Mouse (Mus musculus) limb, embryonic 12.5 days (tissue): ENCODE results near the gene Krtcap3. TPM values are rescaled to one million over a fixed set of nuclear protein-coding genes. Genes with fewer than 3 reads are reported as not detected.
A peak's percentile ranks its signal among the peaks of the same experiment; 100 is the strongest.

Experiments used
- ATAC-seq: fragments of 200-750 bp; cut with Nextera tagmentation; 2 replicates; pipeline ENCODE4 v1.8.0; 2017; ENCODE audit warnings: low read depth, moderate TSS enrichment; ENCODE audit not compliant: insufficient number of reproducible peaks, insufficient read depth, low FRiP score, low TSS enrichment
- H3K27ac ChIP-seq: fragments of 300-500 bp; sonication (generic); 2 replicates; pipeline ENCODE4 v1.5.1; 2016; ENCODE audit warnings: mild to moderate bottlenecking, moderate library complexity
- H3K27me3 ChIP-seq: fragments of 300-500 bp; sonication (generic); 2 replicates; pipeline ENCODE4 v1.6.1; 2016; ENCODE audit warnings: mild to moderate bottlenecking, moderate library complexity
- H3K36me3 ChIP-seq: fragments of 300-500 bp; sonication (generic); 2 replicates; pipeline ENCODE4 v1.6.1; 2016; ENCODE audit warnings: mild to moderate bottlenecking, moderate library complexity
- H3K4me1 ChIP-seq: fragments of 300-500 bp; sonication (generic); replicated peaks from 2 replicates; pipeline ENCODE4 v1.6.1; 2016
- H3K4me2 ChIP-seq: fragments of 300-500 bp; sonication (generic); 2 replicates; pipeline ENCODE4 v1.6.1; 2016; ENCODE audit warnings: mild to moderate bottlenecking, moderate library complexity
- H3K4me3 ChIP-seq: fragments of 300-500 bp; sonication (generic); replicated peaks from 2 replicates; pipeline ENCODE4 v1.5.1; 2016; ENCODE audit warnings: mild to moderate bottlenecking
- H3K9ac ChIP-seq: fragments of 300-500 bp; sonication (generic); replicated peaks from 2 replicates; pipeline ENCODE4 v1.6.1; 2016; ENCODE audit warnings: mild to moderate bottlenecking, moderate library complexity
- H3K9me3 ChIP-seq: fragments of 300-500 bp; sonication (generic); 2 replicates; pipeline ENCODE4 v1.6.1; 2016; ENCODE audit warnings: mild to moderate bottlenecking, moderate library complexity
- WGBS: fragments of 180-500 bp; shearing (Covaris S2); methylation state at CpG from one replicate; pipeline ENCODE4 v1.1.7; 2016; 5-methylcytosine and 5-hydroxymethylcytosine counted together
- polyA plus RNA-seq: library from polyadenylated mRNA; unstranded; fragments of >200 nt; fragmentation: Nextera tagmentation; extraction: Ambion mirVana; gene quantifications from 2 replicates; pipeline ENCODE4 v1.2.1, GENCODE M21; 2016

Gene Krtcap3
- polyA plus RNA-seq, 1 experiment from 2014 or later, result 24.4 TPM

GRCm38 (mm10) chr5:31288225-31288624 lies 36.7 kb downstream of the Krtcap3 start:
- Histone ChIP-seq H3K27ac (no peak overlapping the region), H3K9me3 (no peaks in the 10 kb centered on the region), H3K4me3 (no peak overlapping the region), H3K4me2 (no peak overlapping the region), H3K27me3 (no peaks in the 10 kb centered on the region), H3K4me1 (peaks cover 14% of the 10 kb centered on the region), H3K9ac (no peak overlapping the region), H3K36me3 (peaks cover 51% of the 10 kb centered on the region)
- 74% methylated on average over 4 of the region's 4 CpGs for WGBS
- ATAC-seq, result no peak

- 80% methylated on average over 3 of the region's 3 CpGs for whole genome bisulfite sequencing
- no peak for ATAC-seq
- Histone ChIP-seq H3K9me3 (no peaks in the 10 kb centered on the region), H3K4me3 (no peak overlapping the region), H3K4me1 (peaks cover 14% of the 10 kb centered on the region), H3K9ac (no peak overlapping the region), H3K4me2 (no peak overlapping the region), H3K36me3 (peaks cover 51% of the 10 kb centered on the region), H3K27me3 (no peaks in the 10 kb centered on the region), H3K27ac (no peak overlapping the region)
Measured at GRCm38 (mm10) chr5:31288655-31289054, 37.2 kb downstream of the Krtcap3 start.

GRCm38 (mm10) chr5:31289626-31290230 lies 38.2 kb downstream of the Krtcap3 start:
- Histone ChIP-seq H3K27ac (no peak overlapping the region), H3K4me3 (peak overlapping the region; percentile 55; the same call in 1 of the 2 replicates), H3K36me3 (peaks cover 49% of the 10 kb centered on the region), H3K4me1 (peaks cover 23% of the 10 kb centered on the region), H3K4me2 (peak overlapping the region; percentile 80), H3K9ac (no peak overlapping the region), H3K27me3 (no peaks in the 10 kb centered on the region), H3K9me3 (no peaks in the 10 kb centered on the region)
- ATAC-seq, result no peak
- 82% methylated on average over 3 of the region's 3 CpGs for WGBS

- Histone ChIP-seq H3K36me3 (peaks cover 39% of the 10 kb centered on the region), H3K4me3 (peak within 1 kb of the TSS; percentile 55), H3K9me3 (no peaks in the 10 kb centered on the region), H3K4me1 (peaks cover 28% of the 10 kb centered on the region), H3K27ac (peak within 1 kb of the TSS; percentile 86), H3K4me2 (peak within 1 kb of the TSS; percentile 80), H3K9ac (peak within 1 kb of the TSS; percentile 59), H3K27me3 (no peaks in the 10 kb centered on the region)
- peak; percentile 91 for ATAC-seq
- WGBS, result 2% methylated on average over 45 of the region's 45 CpGs
Measured at GRCm38 (mm10) chr5:31290521-31291360, 39.2 kb downstream of the Krtcap3 start, which contains the start of gene Ift172. Gene Ift172 (minus strand): TSS chr5:31291116.

GRCm38 (mm10) chr5:31291361-31291688 lies 39.8 kb downstream of the Krtcap3 start:
- H3K4me2 ChIP-seq, result peak overlapping the region; percentile 80
- H3K4me3 ChIP-seq, result peak overlapping the region; percentile 55
- ATAC-seq, result no peak
- H3K27me3 ChIP-seq, result no peaks in the 10 kb centered on the region
- H3K4me1 ChIP-seq, result peaks cover 28% of the 10 kb centered on the region
- H3K27ac ChIP-seq, result peak overlapping the region; percentile 86
- peaks cover 33% of the 10 kb centered on the region for H3K36me3 ChIP-seq
- peak overlapping the region; percentile 44 for H3K9ac ChIP-seq
- no peaks in the 10 kb centered on the region for H3K9me3 ChIP-seq
- 2% methylated on average over 9 of the region's 9 CpGs for WGBS

- peak overlapping the region; percentile 76 for H3K27ac ChIP-seq
- ATAC-seq, result peak; percentile 26
- no peaks in the 10 kb centered on the region for H3K9me3 ChIP-seq
- peaks cover 9% of the 10 kb centered on the region for H3K27me3 ChIP-seq
- peaks cover 24% of the 10 kb centered on the region for H3K4me1 ChIP-seq
- H3K4me3 ChIP-seq, result peak overlapping the region; percentile 94
- 4% methylated on average over 29 of the region's 29 CpGs for WGBS
- H3K4me2 ChIP-seq, result peak overlapping the region; percentile 90
- H3K36me3 ChIP-seq, result peaks cover 22% of the 10 kb centered on the region
- peak overlapping the region; percentile 98 for H3K9ac ChIP-seq
Measured at GRCm38 (mm10) chr5:31294964-31295605, 43.6 kb downstream of the Krtcap3 start.

GRCm38 (mm10) chr5:31295606-31296141 lies 44.2 kb downstream of the Krtcap3 start, which contains the start of gene Fndc4:
Gene Fndc4 (minus strand): TSS chr5:31296080.
- Histone ChIP-seq H3K9ac (peak within 1 kb of the TSS; percentile 98), H3K4me2 (peak within 1 kb of the TSS; percentile 90), H3K9me3 (no peaks in the 10 kb centered on the region), H3K4me1 (peaks cover 21% of the 10 kb centered on the region), H3K4me3 (peak within 1 kb of the TSS; percentile 94), H3K36me3 (peaks cover 22% of the 10 kb centered on the region), H3K27me3 (peaks cover 9% of the 10 kb centered on the region), H3K27ac (peak within 1 kb of the TSS; percentile 76)
- peak; percentile 72 for ATAC-seq
- under 1% methylated on average over 31 of the region's 46 CpGs for WGBS

GRCm38 (mm10) chr5:31297047-31297757 lies 45.7 kb downstream of the Krtcap3 start, which contains the start of gene Gckr:
Gene Gckr (plus strand): TSS chr5:31297443.
- H3K4me2 ChIP-seq, result peak within 1 kb of the TSS; percentile 90
- H3K4me1 ChIP-seq, result peaks cover 14% of the 10 kb centered on the region
- H3K27me3 ChIP-seq, result peaks cover 9% of the 10 kb centered on the region
- peaks cover 22% of the 10 kb centered on the region for H3K36me3 ChIP-seq
- H3K27ac ChIP-seq, result no peak within 1 kb of the TSS
- H3K9me3 ChIP-seq, result no peaks in the 10 kb centered on the region
- 76% methylated on average over 13 of the region's 13 CpGs for WGBS
- H3K4me3 ChIP-seq, result peak within 1 kb of the TSS; percentile 94; the same call in 1 of the 2 replicates
- no peak within 1 kb of the TSS for H3K9ac ChIP-seq
- no peak for ATAC-seq

- no peak overlapping the region for H3K9ac ChIP-seq
- H3K4me2 ChIP-seq, result no peak overlapping the region
- no peak overlapping the region for H3K4me3 ChIP-seq
- H3K27me3 ChIP-seq, result peaks cover 9% of the 10 kb centered on the region
- 78% methylated on average over 3 of the region's 3 CpGs for WGBS
- ATAC-seq, result no peak
- peaks cover 14% of the 10 kb centered on the region for H3K4me1 ChIP-seq
- H3K27ac ChIP-seq, result no peak overlapping the region
- H3K36me3 ChIP-seq, result peaks cover 16% of the 10 kb centered on the region
- no peaks in the 10 kb centered on the region for H3K9me3 ChIP-seq
Measured at GRCm38 (mm10) chr5:31297981-31298380, 46.5 kb downstream of the Krtcap3 start.

- H3K9ac ChIP-seq, result 0 out of 2 replicates have a peak overlapping the region, but pooled peaks have one; percentile 12
- no peaks in the 10 kb centered on the region for H3K9me3 ChIP-seq
- no peak overlapping the region for H3K4me3 ChIP-seq
- no peak for ATAC-seq
- peaks cover 11% of the 10 kb centered on the region for H3K36me3 ChIP-seq
- H3K27me3 ChIP-seq, result peaks cover 9% of the 10 kb centered on the region
- WGBS, result 62% methylated on average over 2 of the region's 2 CpGs
- no peak overlapping the region for H3K27ac ChIP-seq
- H3K4me1 ChIP-seq, result peaks cover 14% of the 10 kb centered on the region
- H3K4me2 ChIP-seq, result no peak overlapping the region
Measured at GRCm38 (mm10) chr5:31298486-31298885, 47.0 kb downstream of the Krtcap3 start.
